Mouse (Mus musculus): ENCODE measurements at regions not wholly inside any gene's neighbourhood (a gene's known extent, or its start where the extent isn't known, plus 50 kb on each side); places are given as distances from the start of the nearest gene placed in this dataset.

GRCm38 (mm10) chr13:102463993-102464392, 229.4 kb upstream of the Cd180 start:
- H3K4me1 ChIP-seq (replicated peaks; ENCODE audit: control insufficient read depth, insufficient read depth, low read length): no peaks in the 10 kb centered on the region
- no peak for DNase-seq
- H3K4me3 ChIP-seq (ENCODE audit: control insufficient read depth, insufficient read depth, low read length): no peak overlapping the region
- H3K27ac ChIP-seq (ENCODE audit: control insufficient read depth, insufficient read depth, low read length): no peak overlapping the region
- 93% methylated on average over 2 of the region's 2 CpGs for WGBS
- no peaks in the 10 kb centered on the region for H3K36me3 ChIP-seq (ENCODE audit: control insufficient read depth, insufficient read depth, low read length)
- no peaks in the 10 kb centered on the region for H3K27me3 ChIP-seq (ENCODE audit: control insufficient read depth, insufficient read depth, low read length)
- TF ChIP-seq POLR2A (IDR thresholded peaks at IDR 0.05; ENCODE audit: control insufficient read depth, extremely low read depth, insufficient read depth, low read length, poor library complexity): no peak
- TF ChIP-seq CTCF (IDR thresholded peaks at IDR 0.05; ENCODE audit: borderline replicate concordance, control insufficient read depth, extremely low read depth, insufficient read depth, low read length, poor library complexity): no peak

- TF ChIP-seq POLR2A (IDR thresholded peaks at IDR 0.05; ENCODE audit: control insufficient read depth, extremely low read depth, insufficient read depth, low read length, poor library complexity): no peak
- TF ChIP-seq CTCF (IDR thresholded peaks at IDR 0.05; ENCODE audit: borderline replicate concordance, control insufficient read depth, extremely low read depth, insufficient read depth, low read length, poor library complexity): no peak
- Histone ChIP-seq H3K4me3 (ENCODE audit: control insufficient read depth, insufficient read depth, low read length) (no peak overlapping the region), H3K27me3 (ENCODE audit: control insufficient read depth, insufficient read depth, low read length) (no peaks in the 10 kb centered on the region), H3K27ac (ENCODE audit: control insufficient read depth, insufficient read depth, low read length) (no peak overlapping the region), H3K4me1 (replicated peaks; ENCODE audit: control insufficient read depth, insufficient read depth, low read length) (no peaks in the 10 kb centered on the region), H3K36me3 (ENCODE audit: control insufficient read depth, insufficient read depth, low read length) (no peaks in the 10 kb centered on the region)
- WGBS: 98% methylated on average over 3 of the region's 3 CpGs
- DNase-seq: no peak
Observed at GRCm38 (mm10) chr13:102481906-102482305, 211.5 kb upstream of the Cd180 start.

GRCm38 (mm10) chr13:102482451-102482850, 210.9 kb upstream of the Cd180 start:
- H3K4me1 ChIP-seq (replicated peaks; ENCODE audit: control insufficient read depth, insufficient read depth, low read length): no peaks in the 10 kb centered on the region

GRCm38 (mm10) chr13:102487416-102488097, 205.8 kb upstream of the Cd180 start:
- Histone ChIP-seq H3K36me3 (ENCODE audit: control insufficient read depth, insufficient read depth, low read length) (no peaks in the 10 kb centered on the region), H3K4me1 (replicated peaks; ENCODE audit: control insufficient read depth, insufficient read depth, low read length) (no peaks in the 10 kb centered on the region), H3K27me3 (ENCODE audit: control insufficient read depth, insufficient read depth, low read length) (no peaks in the 10 kb centered on the region), H3K27ac (ENCODE audit: control insufficient read depth, insufficient read depth, low read length) (no peak overlapping the region), H3K4me3 (ENCODE audit: control insufficient read depth, insufficient read depth, low read length) (no peak overlapping the region)
- no peak for DNase-seq
- 94% methylated on average over 4 of the region's 4 CpGs for WGBS
- TF ChIP-seq POLR2A (IDR thresholded peaks at IDR 0.05; ENCODE audit: control insufficient read depth, extremely low read depth, insufficient read depth, low read length, poor library complexity): no peak
- TF ChIP-seq CTCF (IDR thresholded peaks at IDR 0.05; ENCODE audit: borderline replicate concordance, control insufficient read depth, extremely low read depth, insufficient read depth, low read length, poor library complexity): no peak

More at GRCm38 (mm10) chr13:102482451-102482850, 210.9 kb upstream of the Cd180 start:
- Histone ChIP-seq H3K27me3 (ENCODE audit: control insufficient read depth, insufficient read depth, low read length) (no peaks in the 10 kb centered on the region), H3K27ac (ENCODE audit: control insufficient read depth, insufficient read depth, low read length) (no peak overlapping the region), H3K36me3 (ENCODE audit: control insufficient read depth, insufficient read depth, low read length) (no peaks in the 10 kb centered on the region), H3K4me3 (ENCODE audit: control insufficient read depth, insufficient read depth, low read length) (no peak overlapping the region)
- WGBS: 94% methylated on average over 3 of the region's 3 CpGs
- DNase-seq: no peak
- no peak for TF ChIP-seq CTCF (IDR thresholded peaks at IDR 0.05; ENCODE audit: borderline replicate concordance, control insufficient read depth, extremely low read depth, insufficient read depth, low read length, poor library complexity)
- no peak for TF ChIP-seq POLR2A (IDR thresholded peaks at IDR 0.05; ENCODE audit: control insufficient read depth, extremely low read depth, insufficient read depth, low read length, poor library complexity)

GRCm38 (mm10) chr13:102491370-102491769, 202.0 kb upstream of the Cd180 start:
- no peaks in the 10 kb centered on the region for H3K27me3 ChIP-seq (ENCODE audit: control insufficient read depth, insufficient read depth, low read length)
- no peak overlapping the region for H3K27ac ChIP-seq (ENCODE audit: control insufficient read depth, insufficient read depth, low read length)
- TF ChIP-seq POLR2A (IDR thresholded peaks at IDR 0.05; ENCODE audit: control insufficient read depth, extremely low read depth, insufficient read depth, low read length, poor library complexity): no peak
- no peak for TF ChIP-seq CTCF (IDR thresholded peaks at IDR 0.05; ENCODE audit: borderline replicate concordance, control insufficient read depth, extremely low read depth, insufficient read depth, low read length, poor library complexity)
- H3K4me3 ChIP-seq (ENCODE audit: control insufficient read depth, insufficient read depth, low read length): no peak overlapping the region
- 95% methylated on average over 4 of the region's 4 CpGs for WGBS
- H3K36me3 ChIP-seq (ENCODE audit: control insufficient read depth, insufficient read depth, low read length): no peaks in the 10 kb centered on the region
- no peak for DNase-seq
- H3K4me1 ChIP-seq (replicated peaks; ENCODE audit: control insufficient read depth, insufficient read depth, low read length): no peaks in the 10 kb centered on the region

- Histone ChIP-seq H3K4me1 (replicated peaks; ENCODE audit: control insufficient read depth, insufficient read depth, low read length) (no peaks in the 10 kb centered on the region), H3K4me3 (ENCODE audit: control insufficient read depth, insufficient read depth, low read length) (no peak overlapping the region), H3K36me3 (ENCODE audit: control insufficient read depth, insufficient read depth, low read length) (no peaks in the 10 kb centered on the region), H3K27me3 (ENCODE audit: control insufficient read depth, insufficient read depth, low read length) (no peaks in the 10 kb centered on the region), H3K27ac (ENCODE audit: control insufficient read depth, insufficient read depth, low read length) (no peak overlapping the region)
- TF ChIP-seq CTCF (IDR thresholded peaks at IDR 0.05; ENCODE audit: borderline replicate concordance, control insufficient read depth, extremely low read depth, insufficient read depth, low read length, poor library complexity) (no peak), POLR2A (IDR thresholded peaks at IDR 0.05; ENCODE audit: control insufficient read depth, extremely low read depth, insufficient read depth, low read length, poor library complexity) (no peak)
- DNase-seq: no peak
- WGBS: 94% methylated on average over 10 of the region's 10 CpGs
Observed at GRCm38 (mm10) chr13:102504157-102504947, 189.0 kb upstream of the Cd180 start.
